Mouse (Mus musculus): ENCODE measurements around the gene Ipo7.

DNA sequence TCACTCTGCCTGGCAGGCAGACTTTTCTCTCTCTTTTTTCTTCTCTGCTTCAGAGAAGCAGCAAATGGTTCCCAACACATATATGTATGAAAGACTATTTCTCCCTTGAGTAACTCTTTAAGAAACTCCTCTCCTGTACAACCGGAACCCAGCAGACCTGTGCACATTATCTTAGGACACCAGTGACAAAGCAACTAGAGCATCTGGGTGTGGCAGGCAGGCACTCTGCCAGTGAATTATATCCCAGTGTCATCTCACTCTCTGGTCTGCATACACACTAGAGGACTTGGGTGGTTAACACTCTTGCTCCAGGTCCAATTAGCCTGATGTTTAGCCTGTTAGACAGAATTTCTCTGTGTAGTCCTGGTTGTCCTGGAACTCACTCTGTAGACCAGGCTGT, 9.6 kb upstream of the Ipo7 start:
- TF ChIP-seq CTCF (IDR thresholded peaks at IDR 0.05; ENCODE audit: extremely low read depth, insufficient read depth, insufficient read length, insufficient replicate concordance), result no peak
- TF ChIP-seq POLR2A (IDR thresholded peaks at IDR 0.05; ENCODE audit: low read depth, low read length), result no peak
